Mouse (Mus musculus): ENCODE results near the gene Rest.

DNA sequence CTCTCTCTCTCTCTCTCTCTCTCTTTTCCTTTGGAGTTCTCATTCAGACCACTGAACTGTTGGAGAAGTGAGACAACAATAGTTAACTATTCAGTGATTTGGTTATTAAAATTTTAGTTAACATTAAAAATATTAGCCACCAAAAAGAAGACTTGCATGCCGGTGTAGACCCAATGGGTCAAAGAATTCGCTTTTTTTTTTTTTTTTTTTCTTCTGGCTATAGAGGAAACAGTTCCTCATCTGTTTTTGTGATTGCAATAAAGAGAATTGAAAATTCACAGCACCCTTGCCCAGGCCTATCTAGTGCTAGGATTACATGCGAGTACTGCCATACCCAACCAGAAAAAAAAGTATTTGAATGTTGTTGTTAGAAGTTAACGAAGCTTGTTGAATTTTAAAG is 2.1 kb downstream of the Rest start:
- TF ChIP-seq CTCF (IDR thresholded peaks at IDR 0.05; ENCODE audit: low read depth, low read length) (no peak), POLR2A (IDR thresholded peaks at IDR 0.05; ENCODE audit: extremely low read depth, insufficient read depth, low read length) (no peak)

Data from liver, adult 2 months (tissue).